Mouse (Mus musculus) forebrain, embryonic 14.5 days (tissue): ENCODE measurements at regions not wholly inside any gene's neighbourhood (a gene's known extent, or its start where the extent isn't known, plus 50 kb on each side); places are given as distances from the start of the nearest gene placed in this dataset.

Experiments used
- ATAC-seq: fragments of 200-750 bp; cut with Nextera tagmentation; 2 replicates; pipeline ENCODE4 v1.8.0; 2017; ENCODE audit warnings: mild to moderate bottlenecking, moderate library complexity
- DNase-seq: peaks from one replicate; pipeline ENCODE4 v3.0.0-alpha.2; 2015; ENCODE audit warnings: low spot score
- H3K27ac ChIP-seq: fragments of 300-500 bp; sonication (generic); 2 replicates; pipeline ENCODE4 v1.5.1; 2014; ENCODE audit warnings: low read depth, mild to moderate bottlenecking, control low read depth, low read length, moderate library complexity
- H3K27me3 ChIP-seq: fragments of 300-500 bp; sonication (generic); replicated peaks from 2 replicates; pipeline ENCODE4 v1.6.1; 2014; ENCODE audit warnings: low read length, control low read depth, mixed read lengths; ENCODE audit not compliant: control insufficient read depth, insufficient read depth
- H3K36me3 ChIP-seq: fragments of 300-500 bp; sonication (generic); 2 replicates; pipeline ENCODE4 v1.6.1; 2014; ENCODE audit warnings: low read length, control low read depth; ENCODE audit not compliant: control insufficient read depth, insufficient read depth
- H3K4me1 ChIP-seq: fragments of 300-500 bp; sonication (generic); 2 replicates; pipeline ENCODE4 v1.6.1; 2014; ENCODE audit warnings: antibody characterized with exemption, low read length, control low read depth; ENCODE audit not compliant: control insufficient read depth, insufficient read depth
- H3K4me2 ChIP-seq: fragments of 300-500 bp; sonication (generic); 2 replicates; pipeline ENCODE4 v1.6.1; 2014; ENCODE audit warnings: mild to moderate bottlenecking, control low read depth, low read length
- H3K4me3 ChIP-seq: fragments of 300-500 bp; sonication (generic); 2 replicates; pipeline ENCODE4 v1.5.1; 2014; ENCODE audit warnings: low read depth, low read length, control low read depth
- H3K9ac ChIP-seq: fragments of 300-500 bp; sonication (generic); 2 replicates; pipeline ENCODE4 v1.6.1; 2014; ENCODE audit warnings: mild to moderate bottlenecking, low read length, control low read depth, moderate library complexity
- H3K9me3 ChIP-seq: fragments of 300-500 bp; sonication (generic); replicated peaks from 2 replicates; pipeline ENCODE4 v1.6.1; 2016; ENCODE audit warnings: low read length, control low read depth, mixed read lengths; ENCODE audit not compliant: control insufficient read depth
- WGBS: fragments of 180-500 bp; shearing (Covaris S2); extraction: QIAGEN DNeasy Blood & Tissue Kit; methylation state at CpG from one replicate; pipeline ENCODE4 v1.1.7; 2014; 5-methylcytosine and 5-hydroxymethylcytosine counted together

GRCm38 (mm10) chr10:95091086-95091485 is 146.5 kb upstream of the Plxnc1 start:
- Histone ChIP-seq H3K9ac (no peak overlapping the region), H3K27me3 (no peaks in the 10 kb centered on the region), H3K4me2 (no peak overlapping the region), H3K9me3 (no peaks in the 10 kb centered on the region), H3K36me3 (no peaks in the 10 kb centered on the region), H3K4me3 (no peak overlapping the region), H3K27ac (no peak overlapping the region), H3K4me1 (0 out of 2 replicates have a peak, but pooled peaks cover 5% of the 10 kb centered on the region)
- DNase-seq (no peak), ATAC-seq (no peak)
- WGBS: 62% methylated on average over 6 of the region's 6 CpGs

GRCm38 (mm10) chr10:95090641-95091040 is 146.0 kb upstream of the Plxnc1 start:
- Histone ChIP-seq H3K4me2 (no peak overlapping the region), H3K4me1 (0 out of 2 replicates have a peak, but pooled peaks cover 5% of the 10 kb centered on the region), H3K27me3 (no peaks in the 10 kb centered on the region), H3K27ac (no peak overlapping the region), H3K9me3 (no peaks in the 10 kb centered on the region), H3K4me3 (no peak overlapping the region), H3K9ac (no peak overlapping the region), H3K36me3 (no peaks in the 10 kb centered on the region)
- no peak for DNase-seq
- WGBS: 88% methylated on average over 4 of the region's 4 CpGs
- ATAC-seq: no peak

GRCm38 (mm10) chr10:95090035-95090434 is 145.4 kb upstream of the Plxnc1 start:
- Histone ChIP-seq H3K27ac (no peak overlapping the region), H3K36me3 (no peaks in the 10 kb centered on the region), H3K4me2 (no peak overlapping the region), H3K27me3 (no peaks in the 10 kb centered on the region), H3K4me3 (no peak overlapping the region), H3K4me1 (0 out of 2 replicates have a peak, but pooled peaks cover 5% of the 10 kb centered on the region), H3K9ac (no peak overlapping the region), H3K9me3 (no peaks in the 10 kb centered on the region)
- ATAC-seq (no peak), DNase-seq (no peak)
- WGBS: 89% methylated on average over 9 of the region's 9 CpGs

- Histone ChIP-seq H3K9me3 (no peaks in the 10 kb centered on the region), H3K4me1 (0 out of 2 replicates have a peak, but pooled peaks cover 1% of the 10 kb centered on the region), H3K4me3 (no peak overlapping the region), H3K9ac (no peak overlapping the region), H3K36me3 (no peaks in the 10 kb centered on the region), H3K27me3 (no peaks in the 10 kb centered on the region), H3K4me2 (no peak overlapping the region), H3K27ac (no peak overlapping the region)
- DNase-seq: peak; percentile 87
- 34% methylated on average over 13 of the region's 13 CpGs for WGBS
- ATAC-seq: peak; percentile 95
Observed at GRCm38 (mm10) chr10:95087864-95088570, 143.4 kb upstream of the Plxnc1 start.

GRCm38 (mm10) chr10:95086755-95087154 is 142.1 kb upstream of the Plxnc1 start:
- 51% methylated on average over 4 of the region's 4 CpGs for WGBS
- ATAC-seq: no peak

GRCm38 (mm10) chr10:95085688-95086268 is 141.1 kb upstream of the Plxnc1 start:
- DNase-seq (no peak), ATAC-seq (no peak)
- no peaks in the 10 kb centered on the region for H3K9me3 ChIP-seq
- H3K27ac ChIP-seq: no peak overlapping the region
- H3K36me3 ChIP-seq: no peaks in the 10 kb centered on the region
- H3K4me2 ChIP-seq: no peak overlapping the region
- no peaks in the 10 kb centered on the region for H3K4me1 ChIP-seq
- no peaks in the 10 kb centered on the region for H3K27me3 ChIP-seq
- no peak overlapping the region for H3K9ac ChIP-seq
- H3K4me3 ChIP-seq: no peak overlapping the region
- 88% methylated on average over 8 of the region's 8 CpGs for WGBS

More at GRCm38 (mm10) chr10:95086755-95087154, 142.1 kb upstream of the Plxnc1 start:
- Histone ChIP-seq H3K9ac (no peak overlapping the region), H3K27ac (no peak overlapping the region), H3K27me3 (no peaks in the 10 kb centered on the region), H3K4me3 (no peak overlapping the region), H3K36me3 (no peaks in the 10 kb centered on the region), H3K4me1 (no peaks in the 10 kb centered on the region), H3K9me3 (no peaks in the 10 kb centered on the region), H3K4me2 (no peak overlapping the region)
- no peak for DNase-seq

GRCm38 (mm10) chr10:95083341-95084148 is 138.9 kb upstream of the Plxnc1 start:
- WGBS: 79% methylated on average over 14 of the region's 14 CpGs
- DNase-seq: no peak
- Histone ChIP-seq H3K36me3 (no peaks in the 10 kb centered on the region), H3K4me3 (no peak overlapping the region), H3K27me3 (no peaks in the 10 kb centered on the region), H3K9me3 (no peaks in the 10 kb centered on the region), H3K9ac (no peak overlapping the region), H3K4me1 (no peaks in the 10 kb centered on the region), H3K4me2 (no peak overlapping the region), H3K27ac (no peak overlapping the region)
- no peak for ATAC-seq

- Histone ChIP-seq H3K4me2 (no peak overlapping the region), H3K27me3 (no peaks in the 10 kb centered on the region), H3K9ac (no peak overlapping the region), H3K4me3 (no peak overlapping the region), H3K36me3 (no peaks in the 10 kb centered on the region), H3K9me3 (no peaks in the 10 kb centered on the region), H3K4me1 (no peaks in the 10 kb centered on the region), H3K27ac (no peak overlapping the region)
- ATAC-seq (no peak), DNase-seq (no peak)
- 83% methylated on average over 5 of the region's 5 CpGs for WGBS
Observed at GRCm38 (mm10) chr10:95082634-95083033, 138.0 kb upstream of the Plxnc1 start.
